Mouse (Mus musculus): ENCODE data around the gene Pla2g3.

Pla2g3 gene

GRCm38 (mm10) chr11:3487952-3488570 lies at the start of gene Pla2g3:
Gene Pla2g3, plus strand, starts transcription at chr11:3488284.
- DNase-seq (ENCODE audit: low spot score) = peak; percentile 35

GRCm38 (mm10) chr11:3441696-3442443 lies 46.2 kb upstream of the Pla2g3 start:
- DNase-seq (ENCODE audit: low spot score) = no peak

GRCm38 (mm10) chr11:3442677-3443076 lies 45.4 kb upstream of the Pla2g3 start:
- DNase-seq (ENCODE audit: low spot score) = no peak

- no peak for DNase-seq (ENCODE audit: low spot score)
Measured at GRCm38 (mm10) chr11:3443091-3443490, 45.0 kb upstream of the Pla2g3 start.

GRCm38 (mm10) chr11:3444875-3445274 lies 43.2 kb upstream of the Pla2g3 start:
- no peak for DNase-seq (ENCODE audit: low spot score)

GRCm38 (mm10) chr11:3451701-3452163 lies 36.4 kb upstream of the Pla2g3 start:
- peak; percentile 44 for DNase-seq (ENCODE audit: low spot score)

- DNase-seq (ENCODE audit: low spot score) = peak; percentile 98
Measured at GRCm38 (mm10) chr11:3452167-3452639, 35.9 kb upstream of the Pla2g3 start, which contains the start of gene Rnf185. Gene Rnf185, minus strand, starts transcription at chr11:3452363.

GRCm38 (mm10) chr11:3452769-3453168 lies 35.3 kb upstream of the Pla2g3 start:
- DNase-seq (ENCODE audit: low spot score) = peak; percentile 73

- no peak for DNase-seq (ENCODE audit: low spot score)
Measured at GRCm38 (mm10) chr11:3453467-3453866, 34.6 kb upstream of the Pla2g3 start.

GRCm38 (mm10) chr11:3454506-3454905 lies 33.6 kb upstream of the Pla2g3 start:
- DNase-seq (ENCODE audit: low spot score) = no peak

- DNase-seq (ENCODE audit: low spot score) = peak; percentile 73
Measured at GRCm38 (mm10) chr11:3456354-3456753, 31.7 kb upstream of the Pla2g3 start.

GRCm38 (mm10) chr11:3458428-3459104 lies 29.5 kb upstream of the Pla2g3 start:
- no peak for DNase-seq (ENCODE audit: low spot score)

- no peak for DNase-seq (ENCODE audit: low spot score)
Measured at GRCm38 (mm10) chr11:3459105-3459468, 29.0 kb upstream of the Pla2g3 start.

- no peak for DNase-seq (ENCODE audit: low spot score)
Measured at GRCm38 (mm10) chr11:3462846-3463245, 25.2 kb upstream of the Pla2g3 start.

GRCm38 (mm10) chr11:3471448-3471850 lies 16.6 kb upstream of the Pla2g3 start:
- DNase-seq (ENCODE audit: low spot score) = no peak

GRCm38 (mm10) chr11:3472484-3472883 lies 15.6 kb upstream of the Pla2g3 start:
- DNase-seq (ENCODE audit: low spot score) = peak; percentile 92

- DNase-seq (ENCODE audit: low spot score) = no peak
Measured at GRCm38 (mm10) chr11:3474480-3475115, 13.5 kb upstream of the Pla2g3 start.

GRCm38 (mm10) chr11:3475489-3475888 lies 12.6 kb upstream of the Pla2g3 start:
- DNase-seq (ENCODE audit: low spot score) = no peak

GRCm38 (mm10) chr11:3483980-3484642 lies 4.0 kb upstream of the Pla2g3 start:
- DNase-seq (ENCODE audit: low spot score) = no peak

GRCm38 (mm10) chr11:3486349-3486748 lies 1.7 kb upstream of the Pla2g3 start:
- no peak for DNase-seq (ENCODE audit: low spot score)

- no peak for DNase-seq (ENCODE audit: low spot score)
Measured at GRCm38 (mm10) chr11:3489036-3489435, 952 bp downstream of the Pla2g3 start.

- DNase-seq (ENCODE audit: low spot score) = no peak
Measured at GRCm38 (mm10) chr11:3492748-3493147, 4.7 kb downstream of the Pla2g3 start.
